Mouse (Mus musculus) pancreas, adult 10 weeks (tissue): ENCODE results near the gene Kel. TPM values are rescaled to one million over a fixed set of nuclear protein-coding genes. Genes with fewer than 3 reads are reported as not detected.

Experiments
- polyA plus RNA-seq: library from polyadenylated mRNA; stranded (reverse); fragments of 350-450 nt; fragmentation: Illumina TruSeq; extraction: RNeasy Lipid Tissue Mini Kit (QIAGEN cat#74804); gene quantifications from one replicate; pipeline ENCODE4 v1.2.3, GENCODE M21; 2015; ENCODE audit warnings: low read depth, low replicate concordance; ENCODE audit not compliant: insufficient read depth

Gene Kel
- not detected for polyA plus RNA-seq

GRCm38 (mm10) chr6:41704123-41704522 lies at the start of gene Kel:
Kel (minus strand) TSS chr6:41704339.

GRCm38 (mm10) chr6:41684131-41684530 lies 20.0 kb downstream of the Kel start, which contains the start of gene Llcfc1:
Llcfc1 (plus strand) TSS chr6:41684431.

GRCm38 (mm10) chr6:41680669-41681068 lies 23.5 kb downstream of the Kel start, which contains the start of gene Trpv5:
Trpv5 (minus strand) TSS chr6:41680769.

Other genes starting within 250 kb of the Kel start
- gene Prss1, start 245.4 kb downstream of the Kel start, polyA plus RNA-seq, result 15.3 TPM
- 28,178 TPM for gene Prss2, start 182.6 kb downstream of the Kel start, polyA plus RNA-seq
- 2.8 TPM for gene Ephb6, start 98.9 kb downstream of the Kel start, polyA plus RNA-seq
- gene Trpv6, start 67.9 kb downstream of the Kel start, polyA plus RNA-seq, result 1.3 TPM
- not detected for gene Trpv5, start 23.6 kb downstream of the Kel start, polyA plus RNA-seq
- not detected for gene Llcfc1, start 19.9 kb downstream of the Kel start, polyA plus RNA-seq
- not detected for gene Olfr459, start 70.8 kb upstream of the Kel start, polyA plus RNA-seq
- gene Pip, start 143.2 kb upstream of the Kel start, polyA plus RNA-seq, result not detected
- gene Sval2, start 148.7 kb upstream of the Kel start, polyA plus RNA-seq, result not detected
- gene Sval1, start 247.3 kb upstream of the Kel start, polyA plus RNA-seq, result not detected